Mouse (Mus musculus): Measurements from ENCODE around the gene Hpcal4. TPM values are rescaled to one million over a fixed set of nuclear protein-coding genes. Genes with fewer than 3 reads are reported as not detected.

Gene Hpcal4
- polyA plus RNA-seq, 1 experiment from 2014 or later = 1.6 TPM

GRCm38 (mm10) chr4:123239361-123240203, 56.6 kb downstream of the Hpcal4 start:
- WGBS = 9% methylated on average over 58 of the region's 58 CpGs
- ATAC-seq (ENCODE audit: insufficient number of reproducible peaks, low FRiP score) = peak; percentile 49; the same call in 1 of the 2 replicates
- Histone ChIP-seq H3K36me3 (no peaks in the 10 kb centered on the region), H3K4me3 (peak overlapping the region; percentile 46), H3K27ac (ENCODE audit: poor library complexity, severe bottlenecking) (0 out of 2 replicates have a peak overlapping the region, but pooled peaks have one; percentile 13), H3K4me1 (replicated peaks) (peaks cover 50% of the 10 kb centered on the region), H3K27me3 (replicated peaks) (peaks cover 17% of the 10 kb centered on the region; the same call in 1 of the 2 replicates), H3K4me2 (peak overlapping the region; percentile 80), H3K9me3 (replicated peaks) (no peaks in the 10 kb centered on the region), H3K9ac (peak overlapping the region; percentile 67)

Other genes starting within 250 kb of the Hpcal4 start
- 1.1 and 1.8 TPM in 2 replicates for gene Mfsd2a, start 222.0 kb upstream of the Hpcal4 start, polyA plus RNA-seq (2016; fragmentation: Nextera tagmentation; extraction: Ambion mirVana)
- 0.74 and 1.2 TPM in 2 replicates for gene Mycl, start 187.6 kb upstream of the Hpcal4 start, polyA plus RNA-seq (2016; fragmentation: Nextera tagmentation; extraction: Ambion mirVana)
- gene Trit1, start 166.6 kb upstream of the Hpcal4 start, polyA plus RNA-seq (2016; fragmentation: Nextera tagmentation; extraction: Ambion mirVana) = 13.4 and 14.3 TPM in 2 replicates
- 0.17 TPM in 1 of 2 replicates, not detected in the other for gene Bmp8b, start 78.1 kb upstream of the Hpcal4 start, polyA plus RNA-seq (2016; fragmentation: Nextera tagmentation; extraction: Ambion mirVana)
- gene Oxct2b, start 67.0 kb upstream of the Hpcal4 start, polyA plus RNA-seq (2016; fragmentation: Nextera tagmentation; extraction: Ambion mirVana) = not detected in 2 replicates
- 54.0 and 59.3 TPM in 2 replicates for gene Ppie, start 43.3 kb upstream of the Hpcal4 start, polyA plus RNA-seq (2016; fragmentation: Nextera tagmentation; extraction: Ambion mirVana)
- 0.92 TPM in 2 replicates for gene Nt5c1a, start 18.3 kb downstream of the Hpcal4 start, polyA plus RNA-seq (2016; fragmentation: Nextera tagmentation; extraction: Ambion mirVana)
- gene Heyl, start 50.3 kb downstream of the Hpcal4 start, polyA plus RNA-seq (2016; fragmentation: Nextera tagmentation; extraction: Ambion mirVana) = 6.8 and 7.3 TPM in 2 replicates
- 62.7 and 63.0 TPM in 2 replicates for gene Pabpc4, start 79.1 kb downstream of the Hpcal4 start, polyA plus RNA-seq (2016; fragmentation: Nextera tagmentation; extraction: Ambion mirVana)
- gene Oxct2a, start 140.4 kb downstream of the Hpcal4 start, polyA plus RNA-seq (2016; fragmentation: Nextera tagmentation; extraction: Ambion mirVana) = not detected in 2 replicates
- gene Bmp8a, start 160.0 kb downstream of the Hpcal4 start, polyA plus RNA-seq (2016; fragmentation: Nextera tagmentation; extraction: Ambion mirVana) = 0.14 and 0.31 TPM in 2 replicates